Comparison of ENCODE assay signal across 20 mouse cellular contexts in genomic region chr1:38541536-38541935, GRCm38 (mm10).
"Had no signal": no experiment of that assay in that cellular context is flagged by ENCODE, and none has a peak within 500 bp of the region (broad histone marks: within the 10 kb centered on the region; RNA-seq: fewer than 3 reads in every experiment).

No protein-coding gene starts in this region.

- H3K27me3 ChIP-seq: kidney, embryonic 15.5 days; limb, embryonic 12.5 days; limb, embryonic 15.5 days; midbrain, embryonic 13.5 days; stomach, embryonic 15.5 days had no signal

- H3K4me3 ChIP-seq: kidney, embryonic 15.5 days; limb, embryonic 12.5 days; limb, embryonic 15.5 days; midbrain, embryonic 13.5 days; neural tube, embryonic 12.5 days; stomach, embryonic 15.5 days had no signal

- H3K27ac ChIP-seq: kidney, embryonic 15.5 days; limb, embryonic 12.5 days; limb, embryonic 15.5 days; liver, embryonic 14.5 days; macrophage; midbrain, embryonic 13.5 days; neural tube, embryonic 12.5 days; stomach, embryonic 15.5 days had no signal

- H3K9ac ChIP-seq: kidney, embryonic 15.5 days; limb, embryonic 12.5 days; limb, embryonic 15.5 days; liver, embryonic 14.5 days; liver, postnatal 0 days; lung, embryonic 14.5 days; midbrain, embryonic 13.5 days; neural tube, embryonic 12.5 days; stomach, embryonic 15.5 days had no signal

- DNase-seq: kidney, adult 11 months; kidney, adult 8-10 months; kidney, postnatal 10 days; kidney, postnatal 36 days; liver, postnatal 0 days; lung, embryonic 14.5 days; retina, postnatal 1 day; right cerebral cortex, postnatal 25 days; spleen, adult 18-20 months; thymus, adult 2 months; thymus, postnatal 14 days; thymus, postnatal 4 days had no signal

- H3K36me3 ChIP-seq: limb, embryonic 15.5 days; midbrain, embryonic 13.5 days; neural tube, embryonic 12.5 days; stomach, embryonic 15.5 days had no signal
